Mouse (Mus musculus) brain, adult 2 months (tissue): ENCODE data around the gene Fam98c.
A peak's percentile ranks its signal among the peaks of the same experiment; 100 is the strongest.
"Not testable (repeated sequence)": the region's sequence is repeated elsewhere in the genome, so short reads cannot be mapped to it uniquely, and the experiment has no call there.

ENCODE experiments used
- DNase-seq: peaks from one replicate; pipeline ENCODE4 v3.0.0; 2011; ENCODE audit warnings: low read depth, low spot score

The Fam98c gene

DNA sequence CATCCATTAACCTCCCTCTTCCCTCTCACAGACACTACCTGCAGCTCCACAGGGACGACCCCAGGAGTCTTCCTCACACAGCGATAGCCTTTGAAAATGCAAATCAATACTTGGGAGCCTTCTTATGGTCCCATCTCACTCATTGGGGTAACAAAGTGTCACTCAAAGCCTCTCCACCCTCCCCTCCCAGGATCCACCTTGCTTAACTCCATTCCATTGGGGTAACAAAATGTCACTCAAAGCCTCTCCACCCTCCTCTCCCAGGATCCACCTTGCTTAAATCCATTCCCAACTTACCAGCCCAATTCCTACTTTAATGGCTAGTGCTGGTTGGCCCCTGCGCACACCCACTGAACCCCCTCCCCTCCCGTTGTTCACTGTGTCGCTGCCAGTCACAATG is 2.2 kb upstream of the Fam98c start:
- peak; percentile 50 for DNase-seq

DNA sequence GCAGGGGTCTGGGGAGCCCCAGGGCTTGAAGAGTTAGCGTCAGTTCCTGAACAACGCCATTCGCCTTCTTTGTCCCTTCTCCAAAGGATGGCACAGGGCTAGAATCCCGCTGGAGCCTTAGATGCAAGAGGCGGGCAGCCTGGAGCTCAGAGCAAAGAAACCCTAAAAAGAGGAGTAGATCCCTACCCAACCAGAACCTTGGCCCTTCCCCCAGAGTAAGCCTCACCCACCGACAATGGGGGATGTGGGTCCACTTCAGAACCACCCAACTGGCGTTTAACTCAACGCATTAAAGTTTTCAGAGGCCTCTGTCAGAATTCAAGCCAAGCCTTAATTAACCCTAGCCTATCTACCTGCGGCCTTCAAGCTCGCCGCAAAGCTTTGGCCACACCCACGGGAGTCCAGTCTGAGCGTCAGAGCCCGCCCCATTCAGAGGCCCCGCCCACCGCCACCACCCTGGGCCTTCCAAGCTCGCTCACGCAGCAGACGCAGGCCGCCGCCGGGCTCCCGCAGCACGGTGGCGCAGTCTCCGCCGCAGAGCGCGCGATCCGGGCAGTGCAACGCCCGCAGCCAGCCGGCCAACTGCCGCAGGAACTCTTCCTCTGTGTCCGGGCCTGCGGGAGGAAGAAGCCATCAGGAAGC is 717 bp downstream of the Fam98c start:
- DNase-seq, result peak; percentile 97

DNA sequence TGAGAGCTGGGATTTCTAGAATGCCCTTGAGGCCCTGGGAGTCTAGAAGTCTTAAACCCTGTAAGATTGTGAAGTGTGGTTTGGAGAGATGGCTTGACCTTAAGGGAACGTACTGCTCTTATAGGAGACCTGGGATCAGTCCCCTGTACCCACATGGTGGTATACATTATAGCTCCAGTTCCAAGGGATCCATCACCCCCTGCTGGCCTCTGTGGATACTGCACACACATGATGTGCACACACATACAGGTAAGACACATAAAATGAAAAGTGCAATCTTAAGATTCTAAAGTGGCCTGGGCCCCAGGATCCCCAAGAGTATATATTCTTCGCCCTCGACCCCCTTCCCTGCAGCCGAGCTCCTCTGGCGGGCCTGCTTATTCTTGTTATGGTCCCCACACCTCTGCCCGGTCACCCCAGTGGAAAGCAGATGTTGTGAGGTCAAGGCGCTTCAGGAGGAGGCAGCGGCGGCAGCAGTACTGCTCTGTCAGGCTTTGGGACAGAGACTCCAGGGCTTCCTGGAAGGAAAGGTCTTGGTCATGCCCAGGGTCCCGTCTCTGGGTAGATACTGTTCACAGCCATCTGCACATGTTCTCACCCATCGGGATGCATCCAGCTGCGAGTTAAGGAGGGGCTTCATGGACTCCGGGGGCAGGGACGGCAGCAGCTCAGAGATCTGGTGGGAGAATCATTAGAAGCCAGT is 1.9 kb downstream of the Fam98c start:
- no peak for DNase-seq

DNA sequence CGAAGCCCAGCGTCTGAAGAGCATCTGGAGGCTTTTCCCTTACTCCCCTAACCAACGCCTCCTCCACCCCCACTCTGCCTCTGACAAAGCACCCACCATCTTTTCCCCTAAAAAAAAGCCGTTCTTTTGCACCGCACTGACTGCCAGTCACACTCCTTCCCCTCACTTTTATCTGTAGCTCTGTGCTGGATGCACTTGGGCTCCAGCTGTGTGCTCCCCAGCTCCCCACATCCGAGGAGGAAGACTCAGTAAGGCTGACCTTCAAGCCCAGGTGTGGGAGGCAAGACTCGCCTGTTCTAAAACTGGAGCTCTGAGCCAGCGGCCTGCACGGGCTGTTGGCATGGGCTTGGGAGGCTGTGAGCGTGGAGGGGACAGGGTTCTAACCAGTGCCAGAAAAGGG is 4.5 kb downstream of the Fam98c start:
- DNase-seq, result no peak

DNA sequence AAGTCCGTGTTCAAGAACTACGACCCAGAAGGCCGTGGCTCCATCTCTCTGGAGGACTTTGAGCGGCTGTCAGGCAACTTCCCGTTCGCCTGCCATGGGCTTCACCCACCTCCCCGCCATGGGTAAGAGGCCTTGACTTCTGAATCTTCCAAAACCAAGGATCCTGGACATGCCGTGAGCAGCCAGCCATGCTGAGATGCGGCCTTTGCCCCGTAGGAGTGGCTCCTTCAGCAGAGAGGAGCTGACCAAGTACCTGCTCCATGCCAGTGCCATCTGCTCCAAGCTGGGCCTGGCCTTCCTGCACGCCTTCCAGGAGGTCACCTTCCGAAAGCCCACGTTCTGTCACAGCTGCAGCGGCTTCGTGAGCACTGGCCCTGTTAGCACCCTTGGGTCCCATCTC is 7.3 kb downstream of the Fam98c start:
- no peak for DNase-seq

DNA sequence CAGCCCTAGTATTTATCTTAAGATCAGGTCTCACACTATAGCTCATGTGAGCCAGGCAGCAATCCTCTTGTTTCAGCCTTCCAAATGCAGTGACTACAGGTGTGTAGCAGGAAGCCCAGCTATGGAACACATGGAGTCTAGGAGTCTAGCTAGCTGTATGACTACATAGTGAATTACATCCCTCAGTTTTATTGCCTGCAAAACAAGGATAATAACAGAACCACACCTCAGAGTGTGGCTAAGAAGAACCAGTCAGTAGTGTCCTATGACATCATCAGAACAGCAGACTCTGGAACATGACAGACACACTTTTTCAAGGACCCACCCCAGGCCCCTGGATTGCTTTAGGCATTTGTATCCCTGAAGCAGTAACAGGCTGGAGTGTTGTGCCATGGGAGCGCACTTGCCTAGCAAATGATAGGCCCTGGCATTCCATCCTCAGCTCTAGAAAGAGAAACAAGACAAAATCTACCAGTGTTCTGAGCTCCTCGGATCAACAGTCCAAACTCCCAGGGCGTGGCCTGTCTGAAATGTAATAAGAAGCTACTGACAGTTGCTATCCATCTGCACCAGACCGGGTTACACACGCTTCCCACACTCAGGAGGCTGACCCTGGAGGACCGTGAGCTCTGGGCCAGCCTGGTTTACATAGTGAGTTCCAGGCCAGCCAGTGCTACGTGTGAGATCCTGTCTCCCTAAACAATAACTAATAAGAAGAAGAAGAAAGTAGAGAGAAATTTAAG is 9.2 kb downstream of the Fam98c start:
- DNase-seq, result no peak

DNA sequence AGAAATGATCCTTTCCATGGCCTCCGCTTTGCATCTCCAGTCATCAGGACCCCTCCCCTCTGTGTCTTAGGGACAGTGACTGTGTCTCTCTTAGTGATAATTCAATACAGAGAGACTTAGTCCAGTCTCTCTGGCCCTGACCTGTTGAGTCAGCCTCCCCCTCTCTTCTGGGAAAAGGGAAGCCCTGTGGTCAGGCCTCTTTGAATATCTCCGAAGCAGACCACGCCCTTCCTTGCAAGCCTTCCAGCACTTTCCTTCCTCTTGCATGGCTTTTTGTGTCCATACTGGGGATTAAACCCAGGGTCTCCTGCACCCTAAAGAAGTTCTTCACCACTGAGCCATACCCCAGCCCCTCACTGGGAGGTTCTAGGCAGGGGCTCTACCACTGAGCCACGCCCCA is 12.0 kb downstream of the Fam98c start:
- DNase-seq, result no peak

DNA sequence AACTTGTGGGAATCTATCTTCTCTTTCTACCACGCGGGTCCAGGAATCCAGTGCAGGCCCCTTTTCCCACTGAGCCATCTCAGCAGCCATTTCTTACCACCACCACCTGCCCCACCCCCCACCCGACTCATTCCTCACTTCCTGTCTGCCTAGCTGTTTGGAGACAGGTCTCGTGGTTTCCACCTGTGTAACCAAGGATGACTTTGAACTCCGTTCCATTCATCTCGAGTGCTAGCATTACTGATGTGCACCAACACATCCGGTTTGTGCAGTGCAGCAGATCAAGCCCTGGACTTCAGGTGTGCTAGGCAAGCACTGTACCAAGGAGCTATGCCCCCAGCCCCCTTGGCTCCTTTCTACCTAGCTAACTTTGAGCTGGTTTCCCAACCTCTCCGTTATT is 14.6 kb downstream of the Fam98c start:
- DNase-seq, result no peak

DNA sequence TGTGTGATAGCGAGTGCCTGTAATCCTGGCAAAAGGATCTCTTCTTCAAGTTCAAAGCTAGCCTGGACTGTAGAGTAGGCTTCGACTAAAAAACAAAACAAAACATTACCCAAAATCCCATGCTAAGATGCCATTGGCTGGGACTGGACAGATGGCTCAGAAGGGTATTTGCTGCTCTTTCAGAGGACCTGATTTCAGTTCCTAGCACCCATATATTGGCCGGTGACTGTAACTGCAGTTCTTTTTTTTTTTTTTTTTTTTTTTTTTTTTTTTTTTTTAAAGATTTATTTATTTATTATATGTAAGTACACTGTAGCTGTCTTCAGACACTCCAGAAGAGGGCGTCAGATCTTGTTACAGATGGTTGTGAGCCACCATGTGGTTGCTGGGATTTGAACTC is 16.8 kb downstream of the Fam98c start:
- not testable (repeated sequence) for DNase-seq

DNA sequence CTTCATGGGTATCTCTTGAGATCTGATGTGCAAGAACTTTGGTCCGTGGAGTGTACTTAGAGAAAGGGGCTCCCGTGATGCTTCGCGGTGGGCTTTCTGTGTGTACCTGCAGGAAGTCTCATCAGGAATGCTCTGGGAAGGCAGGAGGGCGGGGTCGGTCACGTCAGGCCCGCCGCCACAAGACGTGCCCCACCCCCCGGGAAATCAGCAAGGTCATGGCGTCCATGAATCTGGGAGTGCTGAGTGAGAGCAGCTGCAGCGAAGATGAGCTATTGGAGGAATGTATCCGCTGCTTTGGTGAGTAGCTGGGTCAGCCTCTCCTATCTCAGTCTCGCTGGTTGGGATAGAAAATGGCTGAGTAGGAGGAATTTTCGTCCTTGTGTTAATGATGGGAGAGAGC is 18.6 kb downstream of the Fam98c start:
- no peak for DNase-seq

DNA sequence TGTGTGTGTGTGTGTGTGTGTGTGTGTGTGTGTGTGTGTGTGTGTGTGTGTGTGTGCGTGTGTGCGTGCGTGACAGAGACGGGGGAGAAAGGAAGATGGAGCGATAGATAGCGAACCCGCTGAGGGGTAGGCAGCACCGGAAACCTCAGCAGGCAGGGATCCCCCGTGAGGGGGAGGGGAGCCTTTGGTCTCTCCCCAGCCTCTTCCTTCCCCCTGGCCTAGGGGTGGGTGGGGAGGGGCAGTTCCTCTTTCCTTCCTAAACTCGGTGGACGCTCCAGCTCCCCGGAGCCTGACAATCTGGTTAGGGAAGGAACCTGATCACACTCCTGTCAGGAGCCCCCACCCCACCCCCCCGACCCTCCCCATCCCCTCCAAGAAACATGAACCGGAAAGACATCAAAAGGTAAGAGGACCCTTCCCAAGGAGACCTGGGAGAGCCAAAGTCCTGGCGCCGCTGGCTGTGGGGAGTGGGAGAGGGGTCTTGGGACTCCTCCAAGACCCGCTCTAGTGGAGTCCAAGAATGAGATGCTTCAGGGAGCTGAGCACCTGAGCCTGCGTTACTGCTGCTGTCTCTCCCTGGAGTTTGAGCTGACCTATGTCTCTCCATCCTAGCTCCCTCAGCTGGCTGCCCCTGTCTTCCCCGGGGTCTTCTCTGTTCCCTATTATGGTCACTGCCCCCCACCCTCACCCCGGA is 21.2 kb downstream of the Fam98c start, which contains the start of gene Rasgrp4:
TSS of gene Rasgrp4 (plus strand) at position 159 of the 694 bp plus-strand sequence.
- DNase-seq, result no peak

DNA sequence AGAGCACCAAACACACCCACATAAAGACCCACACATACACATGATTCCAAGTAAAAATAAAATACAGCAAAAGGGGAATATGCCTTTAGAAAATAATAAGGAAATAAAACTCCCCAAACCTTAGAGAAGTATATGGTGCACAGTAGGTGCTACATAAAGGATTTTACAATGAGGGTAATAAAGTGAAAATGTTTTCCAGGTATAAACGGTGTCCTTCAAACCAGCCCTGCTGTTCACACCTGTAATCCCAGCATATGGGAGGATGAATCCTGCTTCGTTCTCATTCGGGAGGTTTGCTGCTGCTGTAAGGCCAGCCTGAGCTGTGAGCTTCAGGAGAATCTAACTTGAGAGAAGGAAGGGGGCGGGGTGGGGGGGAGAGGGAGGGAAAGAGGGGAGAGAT is 21.8 kb downstream of the Fam98c start:
- no peak for DNase-seq

DNA sequence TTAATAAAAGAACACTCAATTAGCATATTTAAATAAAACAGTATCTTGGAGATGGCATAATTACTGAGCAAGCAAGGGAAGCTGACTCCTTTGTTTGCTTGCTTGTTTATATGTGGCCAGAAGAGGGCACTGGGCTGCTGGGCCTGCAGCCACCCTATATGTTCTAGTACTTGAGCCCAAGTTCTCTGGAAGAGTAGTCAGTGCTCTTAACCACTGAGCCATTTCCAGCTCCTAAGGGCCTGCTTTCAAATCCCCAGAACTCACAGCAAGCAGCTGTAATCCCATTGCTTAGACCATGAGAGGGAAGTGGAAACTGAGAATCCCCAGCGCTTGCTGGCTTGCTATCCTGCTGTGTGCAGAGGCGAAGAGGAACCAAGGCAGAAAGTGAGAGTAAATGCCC is 27.3 kb downstream of the Fam98c start:
- DNase-seq, result peak; percentile 40

DNA sequence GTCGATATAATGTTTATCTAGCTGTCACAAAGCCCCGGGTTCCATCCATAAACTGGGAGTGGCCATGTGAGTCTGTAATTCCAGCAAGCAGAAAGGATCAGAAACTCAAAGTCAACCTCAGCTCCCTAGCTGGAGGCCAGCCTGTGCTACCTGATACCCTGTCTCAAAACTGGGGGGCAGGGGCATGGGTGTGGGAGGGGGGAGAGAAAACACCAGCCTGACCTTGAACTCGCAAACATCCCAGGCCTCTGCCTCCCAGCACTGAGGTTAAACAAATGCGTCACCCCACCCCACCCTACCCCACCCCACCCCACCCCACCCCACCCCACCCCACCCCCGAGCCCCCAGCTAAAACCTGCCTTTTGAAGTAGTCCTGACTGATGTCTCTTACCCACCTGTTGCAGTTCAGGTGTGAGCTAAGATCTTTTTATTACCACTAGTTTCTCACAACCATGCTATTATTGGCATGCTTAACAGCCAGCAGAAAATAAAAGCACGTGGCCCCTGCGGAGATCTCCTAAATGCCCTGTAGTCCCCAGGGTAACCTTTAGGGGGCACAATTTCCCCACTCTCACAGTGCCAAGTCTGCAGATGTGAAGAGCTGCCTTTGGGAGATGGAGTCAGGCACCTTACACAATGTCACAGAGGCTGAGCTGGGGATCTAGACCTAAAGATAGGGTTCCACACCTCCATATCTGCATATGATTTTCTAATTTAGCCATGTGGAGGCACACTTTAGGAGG is 29.7 kb downstream of the Fam98c start:
- peak; percentile 60 for DNase-seq

DNA sequence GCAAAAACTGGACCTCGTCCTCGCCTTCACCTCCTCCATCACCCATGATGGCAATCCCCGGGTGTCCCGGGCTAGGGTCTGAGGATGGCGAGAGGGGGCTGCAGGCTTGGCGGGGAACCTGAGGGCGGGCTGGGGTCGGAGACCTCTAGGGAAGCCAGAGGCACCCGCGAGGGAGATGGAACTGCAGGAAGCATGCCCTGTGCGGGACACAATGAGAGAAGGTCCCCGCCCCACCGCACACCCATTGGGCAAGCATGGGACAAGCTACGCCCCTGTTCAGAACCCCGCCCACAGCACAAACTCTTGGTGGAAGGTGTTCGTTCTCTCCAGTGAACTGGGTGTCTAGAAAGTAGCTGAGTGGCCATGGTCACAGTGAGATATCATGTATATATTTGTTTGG is 31.1 kb downstream of the Fam98c start, which contains the start of gene Ryr1:
TSS of gene Ryr1 (minus strand) at position 210 of the 400 bp plus-strand sequence.
- DNase-seq, result peak; percentile 20

DNA sequence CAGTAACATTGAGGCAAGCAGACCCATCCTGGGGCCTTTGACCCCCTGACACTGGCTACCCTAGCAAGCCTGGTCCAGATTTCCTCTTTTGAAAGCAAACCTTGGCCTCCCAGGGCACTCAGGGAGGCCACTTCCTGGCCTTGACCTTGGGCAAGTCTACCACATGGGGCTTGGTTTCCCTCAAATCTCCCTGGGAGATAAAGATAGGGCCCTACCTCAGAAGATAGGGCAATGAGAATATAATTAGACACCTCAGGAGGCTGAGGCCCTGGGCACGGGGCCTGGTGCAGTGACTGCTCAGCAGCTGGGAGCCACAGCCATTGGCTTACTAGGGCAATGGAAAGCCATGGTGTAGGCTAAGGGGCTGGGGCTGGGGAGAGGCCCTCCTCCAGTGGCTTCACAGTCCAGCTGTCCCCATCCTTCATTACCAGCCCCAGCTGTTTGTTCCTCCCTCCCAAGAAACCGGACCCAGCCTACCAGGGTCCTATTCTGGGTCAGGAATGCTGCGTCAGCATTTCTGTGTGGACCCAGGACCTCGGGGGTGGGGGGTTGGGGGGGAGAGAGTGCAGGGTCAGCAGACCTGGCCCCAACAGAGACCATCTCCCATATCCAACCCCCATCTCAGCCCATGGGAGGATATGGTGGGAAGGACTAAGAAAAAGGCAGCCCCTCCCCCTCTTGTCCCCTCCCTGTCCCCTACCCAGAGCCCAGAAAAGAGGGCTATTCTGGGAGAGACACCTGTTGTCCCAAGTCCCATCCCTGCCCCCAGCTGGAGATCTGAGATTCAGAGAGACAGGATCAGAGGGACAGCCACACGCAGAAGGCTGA is 32.3 kb downstream of the Fam98c start:
- no peak for DNase-seq

DNA sequence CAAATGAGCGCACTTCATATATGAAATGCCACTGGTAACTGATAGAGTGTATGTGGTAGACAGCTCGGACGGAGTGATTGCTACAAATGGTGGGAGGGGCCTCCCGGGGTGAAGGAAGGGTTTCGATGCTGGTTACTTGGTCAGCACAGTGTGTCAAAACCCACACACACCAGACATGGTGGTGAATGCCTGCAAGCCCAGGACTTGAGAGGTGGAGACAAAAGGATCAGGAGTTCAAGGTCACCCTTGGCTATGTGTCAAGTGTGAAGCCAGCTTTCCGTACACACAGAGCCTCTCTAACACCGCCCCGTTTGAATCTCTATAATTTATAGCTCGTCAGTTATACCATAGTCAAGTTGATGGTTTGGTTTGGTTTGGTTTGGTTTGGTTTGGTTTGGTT is 33.2 kb downstream of the Fam98c start:
- no peak for DNase-seq

DNA sequence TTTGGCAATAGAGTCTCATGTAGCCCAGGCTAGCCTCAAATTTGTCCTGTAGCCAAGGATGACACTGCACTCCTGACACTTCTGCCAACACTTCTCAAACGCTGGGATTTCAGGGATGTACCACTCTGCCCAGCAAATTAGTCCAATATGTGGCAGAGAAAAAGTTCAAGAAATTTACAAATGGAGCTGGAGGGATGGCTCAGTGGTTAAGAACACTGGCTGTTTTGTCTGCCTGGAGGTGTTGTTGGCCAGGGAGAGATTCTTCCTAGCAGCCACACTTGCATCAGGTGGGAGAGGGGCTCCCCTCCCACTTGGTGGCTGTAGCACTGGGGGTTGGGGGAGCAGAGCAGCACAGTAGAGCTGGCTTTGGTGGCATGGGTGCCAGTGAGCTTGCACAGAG is 36.5 kb downstream of the Fam98c start:
- DNase-seq, result no peak

DNA sequence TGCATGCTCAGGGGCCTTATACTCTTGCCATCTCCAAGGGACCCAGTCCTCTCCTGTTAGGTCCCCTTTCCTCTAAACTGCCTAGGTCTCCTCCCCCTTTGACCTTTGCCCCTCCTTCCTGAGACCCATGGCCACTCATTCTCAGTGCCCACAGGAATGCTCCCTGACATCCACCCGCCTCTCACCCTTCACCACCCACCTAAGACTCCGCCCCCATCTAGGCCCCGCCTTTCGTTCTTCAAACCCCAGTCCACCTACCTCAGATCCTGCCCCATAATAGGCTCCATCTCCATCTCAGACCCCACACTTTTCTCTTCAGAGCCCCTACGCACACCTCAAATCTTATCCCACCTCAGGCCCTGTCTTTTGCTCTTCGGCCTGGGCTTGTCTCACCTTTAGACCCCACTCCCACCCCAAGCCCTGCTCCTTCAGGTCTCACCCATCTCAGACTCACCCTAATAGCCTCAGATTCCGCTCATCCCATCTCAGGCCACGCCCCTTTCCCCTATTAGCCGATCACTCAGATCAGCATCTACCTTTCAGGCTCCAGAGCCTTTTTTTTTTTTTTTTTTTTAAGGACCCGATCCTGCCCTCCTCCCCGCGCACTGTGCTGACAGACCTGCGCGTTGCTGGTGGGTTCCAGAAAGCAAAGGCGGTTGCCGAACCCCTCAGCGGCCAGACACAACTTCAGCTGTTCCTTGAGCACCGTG is 37.7 kb downstream of the Fam98c start:
- no peak for DNase-seq
